In the genomic region with DNA sequence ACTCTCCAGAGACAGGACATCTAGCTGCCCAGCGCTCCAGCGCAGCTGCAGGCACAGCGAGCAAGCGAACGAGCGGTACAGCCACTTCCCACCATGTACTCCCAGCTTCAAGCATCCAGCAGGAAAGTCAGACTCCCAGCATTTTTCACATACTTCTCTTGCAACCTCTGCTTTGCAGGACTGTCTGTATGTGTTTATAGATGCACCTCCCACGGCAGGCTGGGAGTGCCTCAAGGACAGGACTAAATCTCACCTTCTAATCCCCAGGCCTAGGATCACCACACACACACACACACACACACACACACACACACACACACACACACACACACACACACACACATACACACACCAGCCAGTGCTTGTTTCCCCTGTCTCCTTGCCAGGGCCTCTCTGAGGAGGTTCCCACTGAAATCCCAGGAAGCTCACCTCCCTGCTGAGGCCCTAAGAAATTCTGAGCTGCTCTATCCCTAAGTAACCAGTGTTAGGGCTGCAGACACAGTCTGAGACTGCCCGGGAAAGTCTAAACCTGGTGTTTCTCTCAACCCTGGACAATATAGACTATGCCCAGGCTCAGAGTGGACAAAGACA, we compare ENCODE assay signal across 10 mouse cellular contexts. TPM values are rescaled to one million over a fixed set of nuclear protein-coding genes. Genes with fewer than 3 reads are reported as not detected.
DNase-seq lines count a peak whose midpoint lies in the region; ATAC-seq and TF ChIP-seq lines count a peak whose summit lies in the region.
"Had no signal": no experiment of that assay in that cellular context is flagged by ENCODE, and none has a peak within 500 bp of the region (broad histone marks: within the 10 kb centered on the region; RNA-seq: fewer than 3 reads in every experiment).

No protein-coding gene starts in this region.

- H3K36me3 ChIP-seq in kidney, postnatal 0 days (ENCODE audit: insufficient read depth, low read length), result no peaks in the 10 kb centered on the region
- no peaks in the 10 kb centered on the region for H3K36me3 ChIP-seq in kidney, adult 2 months (ENCODE audit: control insufficient read depth, insufficient read depth, low read length)
- peaks cover 10% of the 10 kb centered on the region; the same call in 1 of the 2 replicates for H3K36me3 ChIP-seq in embryonic facial prominence, embryonic 14.5 days (ENCODE audit: control insufficient read depth, insufficient read depth, low read length)
- no peaks in the 10 kb centered on the region for H3K36me3 ChIP-seq in intestine, embryonic 16.5 days (ENCODE audit: control insufficient read depth, insufficient read depth, low read length)
- no peaks in the 10 kb centered on the region for H3K36me3 ChIP-seq in neural tube, embryonic 15.5 days

- H3K4me3 ChIP-seq in kidney, postnatal 0 days (replicated peaks; ENCODE audit: low read depth, low read length), result no peak overlapping the region
- H3K4me3 ChIP-seq in kidney, adult 2 months (ENCODE audit: insufficient read depth, low read depth, low read length), result no peak overlapping the region
- no peak overlapping the region for H3K4me3 ChIP-seq in embryonic facial prominence, embryonic 14.5 days (ENCODE audit: low read depth, low read length)
- H3K4me3 ChIP-seq in intestine, embryonic 16.5 days (ENCODE audit: low read length), result no peak overlapping the region
- no peak overlapping the region for H3K4me3 ChIP-seq in neural tube, embryonic 15.5 days (replicated peaks)

- peaks cover 41% of the 10 kb centered on the region for H3K4me1 ChIP-seq in kidney, postnatal 0 days (replicated peaks; ENCODE audit: insufficient read depth, low read length)
- no peaks in the 10 kb centered on the region for H3K4me1 ChIP-seq in kidney, adult 2 months (ENCODE audit: control insufficient read depth, insufficient read depth, low read length)
- peaks cover 71% of the 10 kb centered on the region for H3K4me1 ChIP-seq in embryonic facial prominence, embryonic 14.5 days (ENCODE audit: control insufficient read depth, insufficient read depth, low read length)
- H3K4me1 ChIP-seq in intestine, embryonic 16.5 days (ENCODE audit: control insufficient read depth, insufficient read depth, low read length), result peaks cover 24% of the 10 kb centered on the region
- H3K4me1 ChIP-seq in neural tube, embryonic 15.5 days, result peaks cover 92% of the 10 kb centered on the region

- no peak for TF ChIP-seq POLR2A in kidney, adult 2 months (IDR thresholded peaks at IDR 0.05; ENCODE audit: low read depth, low read length)

- peak overlapping the region; percentile 84 for H3K27ac ChIP-seq in kidney, postnatal 0 days
- no peak overlapping the region; the same call in 1 of the 2 replicates for H3K27ac ChIP-seq in kidney, adult 2 months (ENCODE audit: insufficient read depth, low read depth, low read length)
- H3K27ac ChIP-seq in embryonic facial prominence, embryonic 14.5 days (replicated peaks; ENCODE audit: low read depth, low read length), result peak overlapping the region; percentile 80
- H3K27ac ChIP-seq in intestine, embryonic 16.5 days (ENCODE audit: low read length), result peak overlapping the region; percentile 71
- peak overlapping the region; percentile 56 for H3K27ac ChIP-seq in neural tube, embryonic 15.5 days (replicated peaks)

- peak; percentile 82 for DNase-seq in kidney, postnatal 0 days (ENCODE audit: low spot score)
- DNase-seq in kidney, adult 2 months, result no peak
- DNase-seq in embryonic facial prominence, embryonic 14.5 days (ENCODE audit: low spot score), result peak; percentile 55
- no peak for DNase-seq in urinary bladder, postnatal 14 days (ENCODE audit: low spot score)
- DNase-seq in cerebellum, adult 8-10 months, result no peak
- DNase-seq in layer of hippocampus, adult 9-11 months, result no peak
- DNase-seq: lung, postnatal 36 days; thymus, adult 18-20 months had no signal

- no peak for TF ChIP-seq CTCF in kidney, postnatal 0 days (IDR thresholded peaks at IDR 0.05; ENCODE audit: low read depth)
- TF ChIP-seq CTCF in kidney, adult 2 months (conservative IDR thresholded peaks at IDR 0.05; ENCODE audit: insufficient read depth, insufficient read length, low read depth, low read length), result no peak

- H3K9ac ChIP-seq in kidney, postnatal 0 days (ENCODE audit: low read depth, low read length), result no peak overlapping the region
- H3K9ac ChIP-seq in embryonic facial prominence, embryonic 14.5 days (ENCODE audit: low read depth, low read length), result peak overlapping the region; percentile 28; the same call in 1 of the 2 replicates
- no peak overlapping the region for H3K9ac ChIP-seq in intestine, embryonic 16.5 days (ENCODE audit: low read depth, low read length)
- H3K9ac ChIP-seq in neural tube, embryonic 15.5 days (replicated peaks), result no peak overlapping the region; the same call in 1 of the 2 replicates

- peak overlapping the region; percentile 23 for H3K4me2 ChIP-seq in kidney, postnatal 0 days (ENCODE audit: low read length)
- peak overlapping the region; percentile 34 for H3K4me2 ChIP-seq in embryonic facial prominence, embryonic 14.5 days (ENCODE audit: low read depth, low read length)
- H3K4me2 ChIP-seq in intestine, embryonic 16.5 days (ENCODE audit: low read depth, low read length), result 0 out of 2 replicates have a peak overlapping the region, but pooled peaks have one; percentile 21
- peak overlapping the region; percentile 19; the same call in 1 of the 2 replicates for H3K4me2 ChIP-seq in neural tube, embryonic 15.5 days

- no peaks in the 10 kb centered on the region for H3K27me3 ChIP-seq in kidney, postnatal 0 days (ENCODE audit: insufficient read depth, low read length)
- no peaks in the 10 kb centered on the region for H3K27me3 ChIP-seq in kidney, adult 2 months (replicated peaks; ENCODE audit: control insufficient read depth, insufficient read depth, low read length)
- no peaks in the 10 kb centered on the region for H3K27me3 ChIP-seq in embryonic facial prominence, embryonic 14.5 days (replicated peaks; ENCODE audit: control insufficient read depth, insufficient read depth, low read length)
- no peaks in the 10 kb centered on the region for H3K27me3 ChIP-seq in intestine, embryonic 16.5 days (replicated peaks; ENCODE audit: control insufficient read depth, insufficient read depth, low read length)
- H3K27me3 ChIP-seq in neural tube, embryonic 15.5 days (replicated peaks), result no peaks in the 10 kb centered on the region

- H3K9me3 ChIP-seq in kidney, postnatal 0 days (replicated peaks; ENCODE audit: low read length), result no peaks in the 10 kb centered on the region
- H3K9me3 ChIP-seq in embryonic facial prominence, embryonic 14.5 days (ENCODE audit: control insufficient read depth, low read length), result no peaks in the 10 kb centered on the region
- H3K9me3 ChIP-seq in intestine, embryonic 16.5 days (ENCODE audit: control insufficient read depth, low read length), result no peaks in the 10 kb centered on the region
- H3K9me3 ChIP-seq in neural tube, embryonic 15.5 days (replicated peaks), result no peaks in the 10 kb centered on the region

- 19% methylated on average over 8 of the region's 8 CpGs for WGBS in kidney, postnatal 0 days
- WGBS in kidney, adult 2 months, result 54% methylated on average over 8 of the region's 8 CpGs
- 12% methylated on average over 8 of the region's 8 CpGs for WGBS in embryonic facial prominence, embryonic 14.5 days
- WGBS in intestine, embryonic 16.5 days, result 35% methylated on average over 8 of the region's 8 CpGs
- WGBS in neural tube, embryonic 15.5 days, result 29% methylated on average over 8 of the region's 8 CpGs

- peak; percentile 65 for ATAC-seq in kidney, postnatal 0 days (replicated peaks; ENCODE audit: low FRiP score, low read depth)
- ATAC-seq in embryonic facial prominence, embryonic 14.5 days (ENCODE audit: low read depth), result peak; percentile 41; the same call in 1 of the 2 replicates
- ATAC-seq in intestine, embryonic 16.5 days, result peak; percentile 58
- ATAC-seq in neural tube, embryonic 15.5 days (ENCODE audit: low FRiP score), result no peak

RNA-seq across cellular contexts. Expression of gene Kirrel, which starts 9.2 kb away (rescaled TPM):
- 11.7 and 12.3 TPM in 2 replicates for polyA plus RNA-seq in kidney, postnatal 0 days (2015; fragmentation: Nextera tagmentation; extraction: Ambion mirVana)
- 10.0 and 10.2 TPM in 2 replicates for polyA plus RNA-seq in kidney, adult 2 months (2012; rRNA removed)
- polyA plus RNA-seq in embryonic facial prominence, embryonic 14.5 days (2014; fragmentation: Nextera tagmentation; extraction: Ambion mirVana), result 12.8 and 14.1 TPM in 2 replicates
- polyA plus RNA-seq in intestine, embryonic 16.5 days (2015; fragmentation: Nextera tagmentation; extraction: Ambion mirVana), result 7.3 and 8.3 TPM in 2 replicates
- 5.9 and 8.0 TPM in 2 replicates for polyA plus RNA-seq in neural tube, embryonic 15.5 days (2015; fragmentation: Nextera tagmentation; extraction: Ambion mirVana)

Comparison
In these comparisons a context has a peak if more than half of its experiments do, and no peak if none do; other contexts are left out.
1. DNase-seq: peak in kidney, postnatal 0 days (single experiment) and embryonic facial prominence, embryonic 14.5 days (single experiment); none in kidney, adult 2 months (single experiment), urinary bladder, postnatal 14 days (single experiment), cerebellum, adult 8-10 months (single experiment) and layer of hippocampus, adult 9-11 months (single experiment).
2. Peak in every context shown above with its lines, with median percentiles within 50 percentile points of each other: H3K4me2 ChIP-seq.